Mouse (Mus musculus) gastrocnemius, postnatal 25 days (tissue): ENCODE measurements around the gene Spdye4a. TPM values are rescaled to one million over a fixed set of nuclear protein-coding genes. Genes with fewer than 3 reads are reported as not detected.
"Not testable (repeated sequence)": the region's sequence is repeated elsewhere in the genome, so short reads cannot be mapped to it uniquely, and the experiment has no call there.

ENCODE experiments used
- DNase-seq: peaks from one replicate; pipeline ENCODE4 v3.0.0; 2022
- total RNA-seq, 2 experiments: library from RNA; stranded (reverse); gene quantifications; 1 replicate in 1 of 2; 2 replicates in 1 of 2; pipeline ENCODE4 v1.2.3; 2021

Spdye4a gene
- total RNA-seq, 2 experiments from 2014 or later = not detected

DNA sequence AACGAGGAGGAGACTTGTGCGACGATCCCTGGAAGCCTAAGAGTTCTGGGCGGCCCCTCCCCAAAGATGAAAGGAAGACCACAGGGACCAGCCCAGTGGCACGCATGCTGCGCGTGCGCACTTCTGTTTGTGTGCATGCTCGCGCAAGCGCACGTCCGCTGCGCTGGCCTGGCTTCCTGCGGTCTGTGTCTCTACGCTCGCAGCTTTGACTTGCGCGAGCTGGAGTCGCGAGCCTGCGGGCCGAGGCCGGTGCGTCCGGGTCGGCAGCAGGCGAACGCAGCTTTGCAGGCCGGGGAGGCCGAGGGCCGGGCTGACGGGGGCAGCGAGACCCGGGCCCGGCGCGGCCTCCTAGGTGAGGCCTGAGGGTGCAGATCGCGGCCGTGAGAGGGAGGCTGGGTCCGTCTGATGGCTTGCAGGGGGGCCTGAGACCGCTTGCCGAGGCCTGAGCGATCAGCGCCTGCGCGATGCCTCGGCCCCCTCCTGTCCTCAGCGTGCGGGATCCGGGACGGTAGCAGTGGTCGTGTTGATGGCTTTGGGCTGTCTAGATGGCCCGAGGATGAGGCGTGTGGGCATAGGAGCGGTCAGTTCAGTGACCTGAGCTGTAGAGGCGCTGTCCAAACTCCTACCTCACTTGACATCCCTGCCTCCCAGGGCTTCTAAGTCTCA lies 8.5 kb upstream of the Spdye4a start, which contains the start of gene Zfp12:
Gene Zfp12 (plus strand): TSS at position 136 of the 666 bp plus-strand sequence.
- peak; percentile 94 for DNase-seq

DNA sequence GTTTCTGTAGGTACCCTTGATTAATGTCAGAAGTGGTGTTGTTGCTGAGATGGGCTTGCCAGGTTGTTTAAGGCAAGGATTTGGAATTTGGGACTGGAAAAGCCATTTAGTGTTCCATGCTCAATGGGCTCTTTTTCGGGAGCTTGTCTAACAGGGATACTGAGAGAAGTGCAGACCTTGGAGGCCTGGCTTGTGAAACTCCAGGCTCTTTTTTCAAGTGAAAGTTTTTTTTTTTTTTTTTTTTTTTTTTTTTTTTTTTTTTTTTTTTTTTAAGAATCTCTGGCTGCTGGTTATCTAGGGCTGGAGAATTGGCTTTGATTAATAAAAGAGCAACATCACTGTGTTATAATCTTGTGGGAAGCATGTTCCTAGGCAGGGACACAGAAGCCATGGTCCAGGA lies 4.4 kb downstream of the Spdye4a start:
- no peak for DNase-seq

DNA sequence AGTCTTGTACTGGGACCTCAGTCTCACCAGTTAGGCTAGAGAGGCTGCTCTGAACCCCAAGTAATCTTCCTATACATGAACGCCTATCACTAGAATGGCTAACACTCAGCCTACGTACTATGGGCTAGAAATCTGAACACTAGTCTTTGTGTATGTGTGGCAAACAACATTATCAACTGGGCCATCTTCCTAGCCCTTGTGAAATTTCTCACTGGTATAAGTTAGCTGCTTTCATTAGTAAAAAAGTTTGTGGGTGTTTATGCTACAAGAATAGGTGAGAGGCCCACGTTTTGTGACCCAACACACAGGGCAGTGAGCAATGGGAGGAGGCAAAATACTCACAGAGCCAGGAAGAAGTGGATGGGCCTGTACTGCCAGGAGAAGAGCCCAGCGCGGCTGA lies 5.7 kb downstream of the Spdye4a start:
- no peak for DNase-seq

DNA sequence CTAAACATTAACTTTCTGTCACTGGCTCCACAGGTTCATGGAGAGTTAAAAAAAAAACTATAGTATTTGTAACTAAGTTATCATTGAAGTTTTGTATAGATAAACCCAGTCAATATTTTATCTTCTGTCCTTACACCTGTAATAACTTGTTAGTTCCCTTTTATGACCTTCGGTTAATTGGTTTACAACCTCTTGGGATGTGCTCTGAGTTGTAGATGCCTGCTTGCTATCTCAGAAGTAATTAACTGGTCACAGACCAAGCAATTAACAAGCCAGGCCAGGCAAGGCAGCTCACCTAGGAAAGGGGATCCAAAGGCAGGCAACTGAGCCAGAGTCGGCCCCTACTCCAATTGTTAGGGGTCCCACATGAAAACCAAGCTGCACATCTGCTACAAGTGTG lies 12.9 kb downstream of the Spdye4a start:
- no peak for DNase-seq

DNA sequence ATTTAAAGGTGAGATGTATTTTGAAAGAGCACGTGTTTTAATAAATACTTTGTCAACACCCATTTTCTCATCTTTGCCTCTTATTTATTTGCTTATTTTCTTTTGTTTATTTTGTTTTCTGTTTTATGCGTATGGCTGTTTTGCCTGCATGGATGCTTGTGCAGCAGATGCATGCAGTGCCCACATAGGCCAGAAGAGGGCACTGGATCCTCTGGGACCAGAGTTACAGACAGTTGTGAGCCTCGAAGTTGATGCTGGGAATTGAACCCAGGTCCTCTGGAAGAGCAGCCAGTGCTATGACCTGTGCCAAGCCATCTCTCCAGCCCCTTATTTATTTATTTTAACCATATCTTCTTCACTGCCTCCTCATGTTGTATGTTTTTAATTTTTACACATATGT lies 21.7 kb downstream of the Spdye4a start:
- no peak for DNase-seq

DNA sequence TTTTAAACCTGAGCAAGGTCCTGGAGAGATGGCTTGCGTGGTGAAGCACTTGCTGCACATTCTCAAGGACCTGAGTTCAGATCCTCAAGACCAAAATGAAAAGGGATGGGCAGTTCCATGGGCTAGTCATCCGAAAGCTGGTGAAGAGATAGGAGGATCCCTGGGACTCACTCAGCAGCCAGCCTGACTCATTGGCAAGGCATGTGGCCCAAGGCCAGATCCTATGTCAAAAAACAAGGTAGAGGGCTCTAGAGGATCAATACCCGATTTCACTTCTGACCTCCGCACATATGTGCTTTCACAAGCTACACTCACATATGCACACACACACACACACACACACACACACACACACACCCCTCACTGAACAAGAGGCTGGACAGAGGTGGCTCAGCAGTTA lies 30.2 kb downstream of the Spdye4a start:
- no peak for DNase-seq

DNA sequence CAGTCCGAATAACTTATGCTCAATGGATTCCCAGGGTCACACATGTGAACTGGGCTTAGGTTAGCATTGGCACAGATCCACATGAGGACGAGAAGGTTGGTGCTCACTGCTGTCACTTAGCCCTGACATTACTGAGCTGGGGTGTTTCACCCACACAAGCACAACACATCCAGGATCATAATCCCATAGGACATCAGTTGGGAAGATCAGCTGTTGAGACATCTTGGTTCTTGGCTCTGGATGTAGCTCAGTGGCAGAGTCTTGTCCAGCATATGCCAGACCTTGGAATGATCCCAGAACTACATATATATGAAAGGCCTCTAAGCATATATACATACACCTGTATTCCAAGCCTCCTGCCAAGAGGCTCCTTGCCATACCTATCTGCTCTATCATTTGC lies 31.5 kb downstream of the Spdye4a start:
- DNase-seq = no peak

DNA sequence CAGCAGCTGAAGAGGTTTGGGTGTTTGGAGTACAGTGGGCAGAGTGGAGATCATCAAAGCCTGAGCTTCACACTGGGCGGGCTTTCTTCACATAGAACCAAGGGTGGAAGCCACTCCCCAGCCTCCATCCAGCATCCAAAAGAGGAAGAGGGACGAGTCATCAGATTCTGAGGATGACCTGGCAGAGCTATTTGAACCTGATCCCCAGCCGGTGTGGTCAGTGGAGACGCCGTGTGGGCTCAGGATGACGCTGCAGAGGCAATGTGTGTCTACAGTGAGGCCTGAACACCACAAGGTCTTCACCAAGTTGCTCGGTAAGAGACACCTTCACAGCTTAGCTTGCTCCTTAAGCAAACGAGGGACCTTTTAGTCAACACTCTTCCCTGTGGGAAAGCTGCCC lies 31.9 kb downstream of the Spdye4a start:
- not testable (repeated sequence) for DNase-seq

DNA sequence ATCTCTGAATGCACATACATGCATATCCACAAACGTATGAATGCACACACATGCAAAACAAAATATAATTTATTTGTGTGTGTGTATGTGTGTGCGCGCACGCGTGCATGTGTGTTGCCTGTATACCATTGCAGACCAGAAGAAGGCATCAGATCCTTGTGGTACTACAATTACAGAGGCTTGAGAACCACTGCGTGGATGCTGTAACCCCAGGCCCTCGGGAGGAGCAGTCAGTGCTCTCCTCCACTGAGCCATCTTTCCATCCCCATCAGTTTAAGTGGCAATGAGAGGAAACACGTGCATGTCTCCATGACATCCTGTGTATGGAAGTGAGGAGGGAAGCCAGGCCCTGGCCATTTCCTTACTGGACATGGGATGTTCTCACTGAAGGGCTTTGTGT lies 33.9 kb downstream of the Spdye4a start:
- no peak for DNase-seq

DNA sequence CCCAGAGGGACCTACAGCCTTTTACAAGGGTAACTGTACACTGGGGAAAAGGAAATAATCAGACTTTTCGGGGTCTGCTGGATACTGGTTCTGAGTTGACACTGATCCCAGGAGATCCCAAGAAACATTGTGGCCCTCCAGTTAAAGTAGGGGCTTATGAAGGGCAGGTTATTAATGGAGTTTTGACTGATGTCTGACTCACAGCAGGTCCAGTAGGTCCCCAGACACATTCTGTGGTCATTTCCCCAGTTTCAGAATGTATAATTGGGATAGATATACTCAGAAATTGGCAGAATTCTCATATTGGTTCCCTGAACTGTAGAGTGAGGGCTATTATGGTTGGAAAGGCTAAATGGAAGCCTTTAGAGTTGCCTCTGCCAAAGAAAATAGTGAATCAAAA lies 38.7 kb downstream of the Spdye4a start:
- DNase-seq = not testable (repeated sequence)

DNA sequence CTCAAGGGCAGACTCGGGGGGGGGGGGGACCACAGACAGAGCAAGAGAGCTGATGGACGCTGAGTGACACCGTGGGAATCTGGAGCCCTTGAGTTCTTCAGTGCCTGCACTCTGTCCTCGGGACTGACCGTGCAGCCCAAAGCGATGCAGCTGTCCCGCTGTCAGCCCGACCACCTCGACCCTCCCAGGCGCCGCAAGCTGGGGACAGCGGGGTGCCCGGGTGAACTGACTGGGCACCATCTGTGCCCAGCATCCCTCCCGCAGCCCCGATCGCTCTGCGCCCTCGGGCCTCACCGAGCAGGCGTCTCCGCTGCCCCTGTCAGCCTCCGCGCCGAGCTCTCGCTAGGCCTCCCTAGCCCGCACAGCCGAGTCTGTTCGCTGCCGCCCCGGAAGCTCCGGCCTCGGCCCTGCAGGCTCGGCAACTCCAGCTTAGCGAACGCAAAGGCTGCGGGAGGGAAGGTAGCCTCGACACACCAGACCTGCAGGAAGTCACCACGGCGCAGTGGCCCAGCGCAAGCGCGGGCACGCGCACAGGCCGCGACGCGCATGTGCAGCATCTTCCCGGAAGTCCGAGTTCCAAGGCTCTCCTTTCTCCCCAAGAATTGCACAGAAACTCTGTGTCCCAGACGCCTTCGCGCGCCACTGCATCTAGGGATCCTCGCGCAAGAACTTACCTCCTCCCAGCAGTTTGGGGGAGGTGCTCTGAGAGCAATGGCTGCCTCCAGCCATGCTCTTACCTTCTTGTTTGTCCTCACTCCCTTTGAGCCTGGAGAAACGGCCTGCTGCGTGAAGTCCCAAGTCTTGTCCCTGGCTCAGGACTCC lies 46.2 kb downstream of the Spdye4a start, which contains the start of the genes Rbak and Spdye4b:
Gene Rbak (minus strand): TSS at position 521 of the 822 bp plus-strand sequence.
Gene Spdye4b (plus strand): TSS at position 763 of the 822 bp plus-strand sequence.
- peak; percentile 93 for DNase-seq

DNA sequence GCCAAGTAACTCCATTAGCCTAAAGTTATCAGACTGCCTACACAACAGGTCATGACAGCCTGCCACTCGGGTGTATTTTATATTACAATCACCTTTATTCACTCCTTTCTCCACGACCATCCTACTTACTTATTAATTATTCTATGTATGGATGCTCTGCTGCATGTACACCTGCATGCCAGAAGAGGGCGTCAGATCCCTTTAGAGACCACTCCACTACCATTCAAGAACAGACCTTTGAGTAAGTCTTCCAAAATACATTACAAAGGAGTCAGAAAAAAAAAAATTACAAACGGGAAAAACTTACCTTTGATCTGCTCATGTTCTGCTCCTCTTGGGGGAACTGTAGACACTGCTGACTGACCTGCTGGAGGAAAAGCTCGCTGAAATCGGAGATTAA lies 47.5 kb downstream of the Spdye4a start:
- DNase-seq = no peak

DNA sequence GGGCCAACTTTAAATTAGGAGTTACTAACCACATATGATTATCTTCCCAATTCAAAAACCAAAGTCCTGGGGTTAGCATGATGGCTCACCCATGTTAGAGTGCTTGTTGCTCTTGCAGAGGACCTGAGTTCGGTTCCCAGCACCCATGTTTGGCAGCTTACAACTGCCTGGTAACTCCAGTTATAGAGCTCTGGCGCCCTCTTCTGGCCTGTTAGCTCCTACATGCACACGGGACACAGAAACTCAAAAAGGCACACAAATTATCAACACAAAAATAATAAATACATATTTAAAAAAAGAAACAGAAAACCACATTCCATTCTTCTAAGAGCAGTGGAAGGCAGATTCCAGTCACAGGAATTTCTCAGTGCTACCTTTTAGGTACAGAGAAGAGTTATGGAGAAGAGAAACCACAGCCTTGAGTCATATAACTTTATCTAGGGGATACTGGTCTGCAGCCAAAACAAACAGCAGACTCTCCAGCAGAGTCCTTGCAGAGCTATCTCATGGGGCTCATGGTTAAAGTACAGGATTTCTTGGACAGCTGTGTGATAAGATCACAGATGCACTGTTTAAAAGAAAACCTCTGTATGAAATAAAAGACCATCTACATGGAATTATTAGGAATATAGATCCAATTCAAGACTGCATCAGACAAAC lies 49.0 kb downstream of the Spdye4a start:
- DNase-seq = no peak

DNA sequence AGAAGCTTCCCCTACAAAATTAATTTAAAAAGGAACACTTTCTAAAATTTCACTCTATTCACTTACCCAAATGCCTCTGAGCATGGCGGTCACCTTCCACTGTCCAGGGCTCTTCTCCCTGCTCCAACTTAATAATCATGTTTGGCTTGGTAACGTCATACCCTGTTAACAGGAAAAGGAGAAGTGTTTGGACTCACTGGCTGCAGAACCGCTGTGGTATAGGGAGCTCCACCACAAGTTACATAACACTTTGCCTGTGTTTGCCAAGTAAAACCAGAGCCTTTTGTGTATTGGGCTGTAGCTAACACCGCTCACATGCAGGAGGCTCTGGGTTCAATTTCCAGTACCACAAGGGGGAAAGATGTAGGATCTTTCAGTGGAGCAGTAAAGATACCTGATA lies 50.7 kb downstream of the Spdye4a start:
- no peak for DNase-seq

Other genes starting within 250 kb of the Spdye4a start
- 10 to 100 TPM; 14.8 to 16.1 TPM for gene Rnf216, start 113.9 kb downstream of the Spdye4a start, total RNA-seq
- gene Olfr718-ps1, start 79.3 kb downstream of the Spdye4a start, total RNA-seq = under 1 TPM in 1 of 2 experiments, not detected in 1; 0.05 TPM
- 1 to 10 TPM; 3.6 to 3.7 TPM for gene Rbak, start 46.1 kb downstream of the Spdye4a start, total RNA-seq
- gene Spdye4b, start 45.9 kb downstream of the Spdye4a start, total RNA-seq = not detected
- gene Zfp12, start 8.3 kb upstream of the Spdye4a start, total RNA-seq = 1 to 10 TPM; 6.7 to 8.0 TPM
- gene Zfp316, start 43.1 kb upstream of the Spdye4a start, total RNA-seq = 1 to 10 TPM; 2.9 to 3.1 TPM
- under 1 TPM in 1 of 2 experiments, not detected in 1; 0.28 TPM for gene Zfp853, start 66.7 kb upstream of the Spdye4a start, total RNA-seq
- gene E130309D02Rik, start 88.5 kb upstream of the Spdye4a start, total RNA-seq = 10 to 100 TPM in 1 of 2 experiments, 1 to 10 TPM in 1; 8.1 to 11.2 TPM
- 10 to 100 TPM; 32.1 to 33.0 TPM for gene Zdhhc4, start 102.4 kb upstream of the Spdye4a start, total RNA-seq
- not detected for gene Grid2ip, start 130.4 kb upstream of the Spdye4a start, total RNA-seq
- gene Kdelr2, start 176.9 kb upstream of the Spdye4a start, total RNA-seq = 10 to 100 TPM; 34.1 to 40.0 TPM
- 1 to 10 TPM; 6.0 to 7.2 TPM for gene Daglb, start 237.7 kb upstream of the Spdye4a start, total RNA-seq